Mouse (Mus musculus) G1E (cell line): ENCODE data around the gene Pde8a.

ENCODE experiments used
- CTCF ChIP-seq: IDR thresholded peaks from 2 replicates; pipeline ENCODE4 v1.5.1; 2012; ENCODE audit warnings: low read depth, low read length, inconsistent platforms, mixed read lengths
- GATA1 ChIP-seq: IDR thresholded peaks from 2 replicates; pipeline ENCODE4 v1.6.1; 2012; ENCODE audit warnings: borderline replicate concordance, low read length, inconsistent platforms, mixed read lengths
- TAL1 ChIP-seq: conservative IDR thresholded peaks from 2 replicates; pipeline ENCODE4 v1.6.1; 2012; ENCODE audit warnings: low read depth, low read length, inconsistent platforms, mixed read lengths

DNA sequence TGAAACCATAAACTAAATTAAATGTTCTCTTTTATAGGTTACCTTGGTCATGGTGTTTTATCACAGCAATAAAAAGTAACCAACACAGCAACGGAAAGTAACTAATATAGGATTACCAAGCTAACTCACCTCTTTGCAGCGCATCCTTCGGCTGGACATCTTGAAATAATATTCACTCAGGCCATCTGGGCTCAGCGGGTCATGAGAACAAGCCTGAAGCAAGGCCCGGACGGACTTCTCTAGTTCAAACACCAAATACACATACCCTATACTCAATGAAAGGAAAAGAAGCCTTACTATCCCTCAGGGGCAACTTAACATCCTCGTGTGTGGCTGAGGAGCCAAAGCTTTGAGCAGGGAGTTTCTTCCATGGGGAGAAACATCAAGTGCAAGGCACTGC lies 142.3 kb downstream of the Pde8a start:
- TF ChIP-seq CTCF, result no peak
- no peak for TF ChIP-seq GATA1
- no peak for TF ChIP-seq TAL1
